Mouse (Mus musculus): ENCODE results near the gene Osgepl1. TPM values are rescaled to one million over a fixed set of nuclear protein-coding genes. Genes with fewer than 3 reads are reported as not detected.

The Osgepl1 gene
- total and polyA plus RNA-seq, 3 experiments = 13.1 to 33.2 (median 15.5) TPM

DNA sequence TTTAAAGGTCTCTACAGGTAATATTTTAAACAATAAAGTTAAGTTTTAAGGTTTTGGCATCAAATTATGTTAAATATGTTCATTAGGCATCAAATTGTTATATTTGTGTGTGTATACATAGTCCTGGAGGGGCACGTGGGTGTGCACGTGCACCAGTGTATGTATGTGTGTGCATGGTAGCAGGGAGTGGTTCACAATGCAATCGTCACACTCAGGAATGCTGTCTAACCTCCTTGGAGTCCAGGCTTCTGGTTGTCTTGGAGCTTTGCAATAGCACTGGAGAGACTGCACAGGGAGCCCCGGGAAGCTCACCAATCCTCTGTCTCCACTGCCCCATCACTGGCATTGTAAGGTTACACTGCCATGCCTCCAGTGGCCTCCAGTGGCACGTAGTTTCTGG, 9.8 kb downstream of the Osgepl1 start:
- H3K27me3 ChIP-seq (replicated peaks) = no peaks in the 10 kb centered on the region
- H3K9ac ChIP-seq (ENCODE audit: insufficient read depth, low read depth) = no peak overlapping the region
- in situ Hi-C loops (cut with MboI; ENCODE audit: low pct_ligation_motif_present, low pct_unique_long_range_greater_than_20kb, low sequenced_read_pairs) = no loop called here
- dilution Hi-C loops (cut with MboI; ENCODE audit: extremely low pct_ligation_motif_present, extremely low pct_unique_long_range_greater_than_20kb, low sequenced_read_pairs) = no loop called here
- H3K36me3 ChIP-seq (replicated peaks in 1 of 2; ENCODE audit: control insufficient read depth in 1 of 2, insufficient read depth in 1 of 2, low read length in 1 of 2) = peaks cover 11 to 36% of the 10 kb centered on the region in 2 experiments
- H3K79me2 ChIP-seq (replicated peaks; ENCODE audit: control insufficient read depth, extremely low read depth, insufficient read depth, poor library complexity, severe bottlenecking) = no peaks in the 10 kb centered on the region
- no peaks in the 10 kb centered on the region for H3K9me3 ChIP-seq (replicated peaks; ENCODE audit: low read length)
- H3K4me3 ChIP-seq (replicated peaks in 1 of 3; ENCODE audit: low read depth in 2 of 3, low read length in 2 of 3, poor library complexity in 1 of 3) = no peak overlapping the region
- H3K27ac ChIP-seq (ENCODE audit: insufficient read depth, low read depth) = no peak overlapping the region
- no peak for DNase-seq (ENCODE audit: extremely low read depth)
- TF ChIP-seq CTCF (conservative IDR thresholded peaks at IDR 0.05 in 1 of 2, IDR thresholded peaks at IDR 0.05 in 1 of 2; ENCODE audit: low read depth in 2 of 2, low read length in 2 of 2) = no peak
- TF ChIP-seq USF1 (IDR thresholded peaks at IDR 0.05; ENCODE audit: low read depth, low read length) = no peak
- TF ChIP-seq MAZ (IDR thresholded peaks at IDR 0.05; ENCODE audit: low read depth, low read length) = no peak
- no peak for TF ChIP-seq MXI1 (IDR thresholded peaks at IDR 0.05; ENCODE audit: low read depth, low read length)
- TF ChIP-seq ZNF384 (IDR thresholded peaks at IDR 0.05; ENCODE audit: low read depth, low read length) = no peak
- TF ChIP-seq NELFE (IDR thresholded peaks at IDR 0.05; ENCODE audit: low read depth, low read length) = no peak
- H3K4me1 ChIP-seq (ENCODE audit: control insufficient read depth in 1 of 2, insufficient read depth in 2 of 2) = no peaks in the 10 kb centered on the region
- H3K4me2 ChIP-seq (ENCODE audit: insufficient read depth, low read depth, poor library complexity, severe bottlenecking) = no peak overlapping the region

DNA sequence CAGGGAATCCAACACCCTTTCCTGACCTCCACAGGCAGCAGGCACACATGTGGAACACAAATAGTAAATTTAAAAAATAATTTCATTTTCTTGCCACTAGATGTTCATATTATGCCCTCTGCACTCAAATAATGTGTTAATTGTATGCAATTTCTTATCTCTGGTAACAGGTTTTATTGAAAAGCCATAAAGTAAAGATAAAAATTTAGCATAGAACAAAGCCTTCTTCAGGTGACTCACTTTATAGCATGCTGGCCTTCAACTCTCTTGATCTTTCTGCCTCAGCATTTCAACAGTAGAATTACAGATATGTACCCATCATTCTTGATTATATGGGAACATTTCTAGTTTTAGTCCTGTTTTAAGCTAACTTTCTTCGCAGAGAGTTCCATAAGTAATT, 10.9 kb downstream of the Osgepl1 start:
- no peak overlapping the region for H3K9ac ChIP-seq (ENCODE audit: insufficient read depth, low read depth)
- no peaks in the 10 kb centered on the region for H3K27me3 ChIP-seq (replicated peaks)
- no peaks in the 10 kb centered on the region for H3K79me2 ChIP-seq (replicated peaks; ENCODE audit: control insufficient read depth, extremely low read depth, insufficient read depth, poor library complexity, severe bottlenecking)
- no peaks in the 10 kb centered on the region for H3K9me3 ChIP-seq (replicated peaks; ENCODE audit: low read length)
- TF ChIP-seq USF2 (conservative IDR thresholded peaks at IDR 0.05; ENCODE audit: low read depth, low read length) (no peak), ETS1 (conservative IDR thresholded peaks at IDR 0.05; ENCODE audit: low read depth, low read length) (no peak), RCOR1 (conservative IDR thresholded peaks at IDR 0.05; ENCODE audit: low read depth, low read length) (no peak), ZNF384 (IDR thresholded peaks at IDR 0.05; ENCODE audit: low read depth, low read length) (no peak), RAD21 (IDR thresholded peaks at IDR 0.05; ENCODE audit: low read depth, low read length) (no peak), TCF12 (IDR thresholded peaks at IDR 0.05; ENCODE audit: low read depth, low read length) (no peak), NRF1 (IDR thresholded peaks at IDR 0.05; ENCODE audit: low read depth, low read length) (no peak), JUND (conservative IDR thresholded peaks at IDR 0.05; ENCODE audit: low read depth, low read length) (no peak), PAX5 (IDR thresholded peaks at IDR 0.05; ENCODE audit: low read length) (no peak)
- H3K36me3 ChIP-seq (replicated peaks in 1 of 2; ENCODE audit: control insufficient read depth in 1 of 2, insufficient read depth in 1 of 2, low read length in 1 of 2) = peaks cover 11 to 34% of the 10 kb centered on the region in 2 experiments
- no peak overlapping the region for H3K4me3 ChIP-seq (replicated peaks in 1 of 3; ENCODE audit: low read depth in 2 of 3, low read length in 2 of 3, poor library complexity in 1 of 3)
- no peak overlapping the region for H3K27ac ChIP-seq (ENCODE audit: insufficient read depth, low read depth)
- H3K4me1 ChIP-seq (ENCODE audit: control insufficient read depth in 1 of 2, insufficient read depth in 2 of 2) = no peaks in the 10 kb centered on the region
- DNase-seq (ENCODE audit: extremely low read depth) = no peak
- H3K4me2 ChIP-seq (ENCODE audit: insufficient read depth, low read depth, poor library complexity, severe bottlenecking) = no peak overlapping the region
- dilution Hi-C loops (cut with MboI; ENCODE audit: extremely low pct_ligation_motif_present, extremely low pct_unique_long_range_greater_than_20kb, low sequenced_read_pairs) = no loop called here
- in situ Hi-C loops (cut with MboI; ENCODE audit: low pct_ligation_motif_present, low pct_unique_long_range_greater_than_20kb, low sequenced_read_pairs) = no loop called here

Data from CH12.LX (cell line).